Mouse (Mus musculus): Measurements from ENCODE around the gene Ccdc162. TPM values are rescaled to one million over a fixed set of nuclear protein-coding genes. Genes with fewer than 3 reads are reported as not detected.
A peak's percentile ranks its signal among the peaks of the same experiment; 100 is the strongest.

The Ccdc162 gene
- polyA plus RNA-seq, 1 experiment = 5.0 TPM

DNA sequence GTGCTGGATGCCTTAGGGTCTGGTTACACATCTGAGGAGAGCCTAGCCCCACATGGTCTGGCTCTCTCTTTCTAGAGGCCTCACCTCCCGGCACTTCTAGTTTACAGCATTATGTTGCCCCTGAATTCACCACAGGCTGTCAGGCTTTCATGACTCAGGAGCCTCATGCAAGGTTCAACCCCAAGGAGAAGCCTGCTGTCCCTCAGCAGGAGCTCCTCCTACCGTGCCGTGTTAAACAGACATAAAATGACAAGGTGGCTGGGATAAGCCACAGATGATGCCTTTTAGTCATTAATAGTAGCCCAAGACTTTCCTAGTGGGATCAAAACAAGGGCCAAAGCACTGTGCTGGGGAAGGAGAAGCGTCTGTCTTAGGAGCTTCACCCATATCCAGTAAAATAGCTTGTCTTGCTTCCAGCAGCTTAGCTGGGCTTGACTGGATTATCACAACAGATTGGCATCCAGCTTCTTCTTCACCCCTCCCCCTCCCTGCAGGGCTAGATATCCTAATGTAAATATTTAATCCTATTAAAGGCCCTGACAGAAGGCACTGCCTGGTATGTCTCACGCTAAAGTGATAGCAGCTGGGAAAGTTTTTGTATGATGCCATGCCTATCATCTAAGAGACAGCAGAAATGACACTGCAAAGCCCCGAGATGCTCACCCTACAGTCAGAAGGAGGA is 64.2 kb downstream of the Ccdc162 start:
- Histone ChIP-seq H3ac (ENCODE audit: control insufficient read depth, insufficient read length) (no peak overlapping the region), H3K4me3 (no peak overlapping the region), H3K4me2 (ENCODE audit: low read depth) (no peak overlapping the region), H3K27me3 (ENCODE audit: control insufficient read depth, insufficient read depth, insufficient read length) (no peaks in the 10 kb centered on the region), H3K79me2 (ENCODE audit: control insufficient read depth, insufficient read depth) (no peaks in the 10 kb centered on the region), H3K36me3 (ENCODE audit: control insufficient read depth, insufficient read depth) (no peaks in the 10 kb centered on the region)
- TF ChIP-seq POLR2AphosphoS2 (IDR thresholded peaks at IDR 0.05; ENCODE audit: insufficient read length, low read depth) = no peak
- TF ChIP-seq REST (IDR thresholded peaks at IDR 0.05; ENCODE audit: insufficient read depth, insufficient read length) = no peak
- no peak for TF ChIP-seq MYOD1 (IDR thresholded peaks at IDR 0.05; ENCODE audit: control insufficient read depth in 1 of 3, insufficient read length in 2 of 3, low read depth in 2 of 3)
- no peak for TF ChIP-seq SRF (IDR thresholded peaks at IDR 0.05; ENCODE audit: control insufficient read depth, insufficient read length, low read depth)
- TF ChIP-seq MAX (IDR thresholded peaks at IDR 0.05; ENCODE audit: low read depth) = no peak
- TF ChIP-seq CEBPB (IDR thresholded peaks at IDR 0.05; ENCODE audit: insufficient read depth, poor library complexity, severe bottlenecking) = no peak
- no peak for TF ChIP-seq USF1 (IDR thresholded peaks at IDR 0.05; ENCODE audit: low read depth)

DNA sequence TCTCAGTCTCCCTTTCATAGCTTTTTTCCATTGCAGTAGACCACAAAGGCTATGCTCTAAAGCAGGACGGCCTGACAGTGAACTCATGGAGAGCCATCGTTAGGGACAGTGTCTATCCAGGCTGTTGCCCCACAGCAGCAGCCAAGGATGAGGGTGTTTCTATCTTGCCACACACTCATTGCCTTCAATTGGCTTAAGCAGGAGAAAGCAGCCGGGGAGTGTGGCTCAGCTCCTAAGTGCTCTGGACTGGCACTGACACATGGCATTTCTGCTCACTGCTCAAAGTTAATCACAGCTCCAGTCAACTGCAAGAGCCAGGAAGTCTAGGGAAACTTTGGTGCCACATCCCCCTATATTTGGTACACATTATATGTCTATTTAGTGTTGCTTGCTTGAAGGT is 64.9 kb downstream of the Ccdc162 start:
- no peaks in the 10 kb centered on the region for H3K79me2 ChIP-seq (ENCODE audit: control insufficient read depth, insufficient read depth)
- H3ac ChIP-seq (ENCODE audit: control insufficient read depth, insufficient read length) = no peak overlapping the region
- H3K4me2 ChIP-seq (ENCODE audit: low read depth) = no peak overlapping the region
- TF ChIP-seq E2F4 (IDR thresholded peaks at IDR 0.05; ENCODE audit: insufficient read depth) (no peak), POLR2A (IDR thresholded peaks at IDR 0.05; ENCODE audit: insufficient read length, low read depth) (no peak), MAX (IDR thresholded peaks at IDR 0.05; ENCODE audit: low read depth) (no peak), MYOD1 (IDR thresholded peaks at IDR 0.05; ENCODE audit: control insufficient read depth in 1 of 3, insufficient read length in 2 of 3, low read depth in 2 of 3) (peak in 1 of 3 experiments; percentile 7), SRF (IDR thresholded peaks at IDR 0.05; ENCODE audit: control insufficient read depth, insufficient read length, low read depth) (no peak), MYOG (IDR thresholded peaks at IDR 0.05; ENCODE audit: control insufficient read depth in 1 of 3, insufficient read depth in 1 of 3, insufficient read length in 2 of 3, low read depth in 2 of 3) (no peak), REST (IDR thresholded peaks at IDR 0.05; ENCODE audit: insufficient read depth, insufficient read length) (no peak)
- H3K36me3 ChIP-seq (ENCODE audit: control insufficient read depth, insufficient read depth) = no peaks in the 10 kb centered on the region
- no peaks in the 10 kb centered on the region for H3K27me3 ChIP-seq (ENCODE audit: control insufficient read depth, insufficient read depth, insufficient read length)
- no peak overlapping the region for H3K4me3 ChIP-seq

DNA sequence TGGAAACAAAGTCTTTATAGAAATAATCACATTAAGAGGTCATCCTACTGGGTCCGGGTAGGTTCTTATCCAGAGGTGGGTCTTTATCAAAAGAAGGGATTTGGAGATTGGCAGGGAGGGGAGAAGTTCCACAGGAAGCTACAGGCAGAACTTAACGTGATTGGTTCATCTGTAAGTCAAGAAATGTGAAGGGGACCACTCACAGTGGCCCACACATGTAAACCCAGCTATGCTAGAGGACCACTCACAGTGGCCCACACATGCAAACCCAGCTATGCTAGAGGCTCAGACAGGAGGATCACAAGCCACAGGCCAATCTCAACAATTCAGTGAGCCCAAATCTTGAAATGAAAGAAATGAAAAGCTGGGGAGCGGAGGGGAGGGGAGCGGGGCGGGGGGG is 67.2 kb downstream of the Ccdc162 start:
- no peak overlapping the region for H3K4me3 ChIP-seq
- no peak overlapping the region for H3K4me2 ChIP-seq (ENCODE audit: low read depth)
- H3K27me3 ChIP-seq (ENCODE audit: control insufficient read depth, insufficient read depth, insufficient read length) = no peaks in the 10 kb centered on the region
- TF ChIP-seq TCF12 (IDR thresholded peaks at IDR 0.05; ENCODE audit: insufficient read depth, poor library complexity, severe bottlenecking) (no peak), POLR2A (IDR thresholded peaks at IDR 0.05; ENCODE audit: insufficient read length, low read depth) (no peak), MAX (IDR thresholded peaks at IDR 0.05; ENCODE audit: low read depth) (no peak), E2F4 (IDR thresholded peaks at IDR 0.05; ENCODE audit: insufficient read depth) (no peak), REST (IDR thresholded peaks at IDR 0.05; ENCODE audit: insufficient read depth, insufficient read length) (no peak), POLR2AphosphoS2 (IDR thresholded peaks at IDR 0.05; ENCODE audit: insufficient read length, low read depth) (no peak), MYOG (IDR thresholded peaks at IDR 0.05; ENCODE audit: control insufficient read depth in 1 of 3, insufficient read depth in 1 of 3, insufficient read length in 2 of 3, low read depth in 2 of 3) (no peak), USF1 (IDR thresholded peaks at IDR 0.05; ENCODE audit: low read depth) (no peak), CEBPB (IDR thresholded peaks at IDR 0.05; ENCODE audit: insufficient read depth, poor library complexity, severe bottlenecking) (no peak), MYOD1 (IDR thresholded peaks at IDR 0.05; ENCODE audit: control insufficient read depth in 1 of 3, insufficient read length in 2 of 3, low read depth in 2 of 3) (no peak), SRF (IDR thresholded peaks at IDR 0.05; ENCODE audit: control insufficient read depth, insufficient read length, low read depth) (no peak), TCF3 (IDR thresholded peaks at IDR 0.05; ENCODE audit: insufficient read length, low read depth) (no peak)
- H3ac ChIP-seq (ENCODE audit: control insufficient read depth, insufficient read length) = no peak overlapping the region
- H3K36me3 ChIP-seq (ENCODE audit: control insufficient read depth, insufficient read depth) = no peaks in the 10 kb centered on the region
- H3K79me2 ChIP-seq (ENCODE audit: control insufficient read depth, insufficient read depth) = no peaks in the 10 kb centered on the region

DNA sequence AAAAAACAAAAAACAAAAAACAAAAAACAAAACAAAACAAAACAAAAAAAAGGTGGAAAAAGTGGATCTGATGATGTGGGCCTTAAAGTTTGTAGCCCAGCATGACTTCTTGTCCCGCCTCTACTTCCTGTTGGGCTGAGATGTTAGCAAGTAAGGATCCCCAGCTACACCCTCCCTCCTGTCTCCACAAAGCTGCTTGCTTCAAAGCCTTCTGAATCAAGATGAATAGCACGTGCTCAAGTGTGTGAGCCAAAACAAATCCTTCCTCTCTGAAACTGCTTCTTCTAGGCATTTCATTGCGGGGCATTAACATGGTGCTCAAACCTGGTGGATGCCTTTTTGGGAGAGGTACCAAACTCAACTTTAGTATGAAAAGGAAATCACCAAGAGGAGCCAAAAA is 77.7 kb downstream of the Ccdc162 start:
- no peak overlapping the region for H3K4me3 ChIP-seq
- no peaks in the 10 kb centered on the region for H3K36me3 ChIP-seq (ENCODE audit: control insufficient read depth, insufficient read depth)
- peaks cover 5% of the 10 kb centered on the region for H3K27me3 ChIP-seq (ENCODE audit: control insufficient read depth, insufficient read depth, insufficient read length)
- no peak for TF ChIP-seq REST (IDR thresholded peaks at IDR 0.05; ENCODE audit: insufficient read depth, insufficient read length)
- TF ChIP-seq SRF (IDR thresholded peaks at IDR 0.05; ENCODE audit: control insufficient read depth, insufficient read length, low read depth) = no peak
- TF ChIP-seq TCF12 (IDR thresholded peaks at IDR 0.05; ENCODE audit: insufficient read depth, poor library complexity, severe bottlenecking) = no peak
- no peak for TF ChIP-seq MYOD1 (IDR thresholded peaks at IDR 0.05; ENCODE audit: control insufficient read depth in 1 of 3, insufficient read length in 2 of 3, low read depth in 2 of 3)
- TF ChIP-seq POLR2AphosphoS2 (IDR thresholded peaks at IDR 0.05; ENCODE audit: insufficient read length, low read depth) = no peak
- no peak for TF ChIP-seq MAX (IDR thresholded peaks at IDR 0.05; ENCODE audit: low read depth)
- no peak for TF ChIP-seq POLR2A (IDR thresholded peaks at IDR 0.05; ENCODE audit: insufficient read length, low read depth)
- no peak for TF ChIP-seq CEBPB (IDR thresholded peaks at IDR 0.05; ENCODE audit: insufficient read depth, poor library complexity, severe bottlenecking)
- TF ChIP-seq E2F4 (IDR thresholded peaks at IDR 0.05; ENCODE audit: insufficient read depth) = no peak
- no peak for TF ChIP-seq TCF3 (IDR thresholded peaks at IDR 0.05; ENCODE audit: insufficient read length, low read depth)
- TF ChIP-seq USF1 (IDR thresholded peaks at IDR 0.05; ENCODE audit: low read depth) = no peak
- no peak for TF ChIP-seq MYOG (IDR thresholded peaks at IDR 0.05; ENCODE audit: control insufficient read depth in 1 of 3, insufficient read depth in 1 of 3, insufficient read length in 2 of 3, low read depth in 2 of 3)
- H3K4me2 ChIP-seq (ENCODE audit: low read depth) = no peak overlapping the region
- no peak overlapping the region for H3ac ChIP-seq (ENCODE audit: control insufficient read depth, insufficient read length)
- H3K79me2 ChIP-seq (ENCODE audit: control insufficient read depth, insufficient read depth) = no peaks in the 10 kb centered on the region
